Mouse (Mus musculus) embryonic facial prominence, embryonic 14.5 days (tissue): ENCODE measurements around the gene Plpp6. TPM values are rescaled to one million over a fixed set of nuclear protein-coding genes. Genes with fewer than 3 reads are reported as not detected.
"Not testable (repeated sequence)": the region's sequence is repeated elsewhere in the genome, so short reads cannot be mapped to it uniquely, and the experiment has no call there.

Experiments used
- ATAC-seq: fragments of 200-750 bp; cut with Nextera tagmentation; 2 replicates; pipeline ENCODE4 v1.8.0; 2017; ENCODE audit warnings: low read depth, moderate number of reproducible peaks, moderate TSS enrichment
- DNase-seq: peaks from one replicate; pipeline ENCODE4 v3.0.0-alpha.2; 2015; ENCODE audit warnings: low spot score
- H3K27ac ChIP-seq: fragments of 300-500 bp; sonication (generic); replicated peaks from 2 replicates; pipeline ENCODE4 v1.5.1; 2014; ENCODE audit warnings: low read depth, mild to moderate bottlenecking, low read length, moderate library complexity
- H3K27me3 ChIP-seq: fragments of 300-500 bp; sonication (generic); replicated peaks from 2 replicates; pipeline ENCODE4 v1.6.1; 2014; ENCODE audit warnings: low read length; ENCODE audit not compliant: control insufficient read depth, insufficient read depth
- H3K36me3 ChIP-seq: fragments of 300-500 bp; sonication (generic); 2 replicates; pipeline ENCODE4 v1.6.1; 2014; ENCODE audit warnings: low read length, mixed read lengths; ENCODE audit not compliant: control insufficient read depth, insufficient read depth
- H3K4me1 ChIP-seq: fragments of 300-500 bp; sonication (generic); 2 replicates; pipeline ENCODE4 v1.6.1; 2014; ENCODE audit warnings: antibody characterized with exemption, low read length; ENCODE audit not compliant: control insufficient read depth, insufficient read depth
- H3K4me2 ChIP-seq: fragments of 300-500 bp; sonication (generic); 2 replicates; pipeline ENCODE4 v1.6.1; 2014; ENCODE audit warnings: low read depth, mild to moderate bottlenecking, low read length, moderate library complexity, mixed read lengths
- H3K4me3 ChIP-seq: fragments of 300-500 bp; sonication (generic); 2 replicates; pipeline ENCODE4 v1.5.1; 2014; ENCODE audit warnings: low read depth, mild to moderate bottlenecking, low read length
- H3K9ac ChIP-seq: fragments of 300-500 bp; sonication (generic); 2 replicates; pipeline ENCODE4 v1.6.1; 2014; ENCODE audit warnings: low read depth, mild to moderate bottlenecking, low read length, moderate library complexity, mixed read lengths
- H3K9me3 ChIP-seq: fragments of 300-500 bp; sonication (generic); 2 replicates; pipeline ENCODE4 v1.6.1; 2016; ENCODE audit warnings: low read length; ENCODE audit not compliant: control insufficient read depth
- WGBS: fragments of 180-500 bp; shearing (Covaris S2); extraction: QIAGEN DNeasy Blood & Tissue Kit; methylation state at CpG from one replicate; pipeline ENCODE4 v1.1.7; 2014; 5-methylcytosine and 5-hydroxymethylcytosine counted together
- polyA plus RNA-seq: library from polyadenylated mRNA; unstranded; fragments of >200 nt; fragmentation: Nextera tagmentation; extraction: Ambion mirVana; gene quantifications from 2 replicates; pipeline ENCODE4 v1.2.1, GENCODE M21; 2014

The Plpp6 gene
- polyA plus RNA-seq, 1 experiment from 2014 or later, result 8.4 TPM

- peak overlapping the region; percentile 92 for H3K9ac ChIP-seq
- H3K4me1 ChIP-seq, result 0 out of 2 replicates have a peak, but pooled peaks cover 5% of the 10 kb centered on the region
- H3K36me3 ChIP-seq, result peaks cover 38% of the 10 kb centered on the region
- 62% methylated on average over 5 of the region's 5 CpGs for WGBS
- ATAC-seq (no peak), DNase-seq (no peak)
- H3K4me2 ChIP-seq, result peak overlapping the region; percentile 81
- H3K9me3 ChIP-seq, result no peaks in the 10 kb centered on the region
- H3K27me3 ChIP-seq, result no peaks in the 10 kb centered on the region
- no peak overlapping the region; the same call in 1 of the 2 replicates for H3K27ac ChIP-seq
- peak overlapping the region; percentile 92 for H3K4me3 ChIP-seq
Observed at GRCm38 (mm10) chr19:28991391-28991790, 27.6 kb downstream of the Plpp6 start.

- H3K9me3 ChIP-seq, result no peaks in the 10 kb centered on the region
- no peak overlapping the region for H3K4me2 ChIP-seq
- ATAC-seq (no peak), DNase-seq (peak; percentile 63)
- no peaks in the 10 kb centered on the region for H3K27me3 ChIP-seq
- H3K9ac ChIP-seq, result no peak overlapping the region
- H3K27ac ChIP-seq, result no peak overlapping the region
- 79% methylated on average over 7 of the region's 7 CpGs for WGBS
- 0 out of 2 replicates have a peak, but pooled peaks cover 5% of the 10 kb centered on the region for H3K4me1 ChIP-seq
- no peak overlapping the region for H3K4me3 ChIP-seq
- H3K36me3 ChIP-seq, result peaks cover 53% of the 10 kb centered on the region
Observed at GRCm38 (mm10) chr19:28994870-28995269, 31.1 kb downstream of the Plpp6 start.

- 0 out of 2 replicates have a peak, but pooled peaks cover 5% of the 10 kb centered on the region for H3K4me1 ChIP-seq
- no peak overlapping the region for H3K27ac ChIP-seq
- no peak overlapping the region for H3K9ac ChIP-seq
- no peak for ATAC-seq
- peaks cover 58% of the 10 kb centered on the region for H3K36me3 ChIP-seq
- DNase-seq, result no peak
- no peaks in the 10 kb centered on the region for H3K9me3 ChIP-seq
- no peak overlapping the region for H3K4me3 ChIP-seq
- no peak overlapping the region for H3K4me2 ChIP-seq
- 87% methylated on average over 5 of the region's 5 CpGs for WGBS
- no peaks in the 10 kb centered on the region for H3K27me3 ChIP-seq
Observed at GRCm38 (mm10) chr19:28995366-28995765, 31.6 kb downstream of the Plpp6 start.

- H3K4me3 ChIP-seq, result no peak overlapping the region
- no peaks in the 10 kb centered on the region for H3K9me3 ChIP-seq
- no peak overlapping the region for H3K4me2 ChIP-seq
- DNase-seq (no peak), ATAC-seq (no peak)
- 75% methylated on average over 4 of the region's 4 CpGs for WGBS
- no peak overlapping the region for H3K27ac ChIP-seq
- no peaks in the 10 kb centered on the region for H3K27me3 ChIP-seq
- H3K9ac ChIP-seq, result no peak overlapping the region
- no peaks in the 10 kb centered on the region for H3K4me1 ChIP-seq
- H3K36me3 ChIP-seq, result peaks cover 67% of the 10 kb centered on the region
Observed at GRCm38 (mm10) chr19:28997976-28998630, 34.4 kb downstream of the Plpp6 start.

- not testable (repeated sequence) for ATAC-seq, H3K4me1 ChIP-seq, H3K27ac ChIP-seq, H3K27me3 ChIP-seq, H3K9me3 ChIP-seq, H3K4me2 ChIP-seq, DNase-seq, H3K4me3 ChIP-seq, H3K9ac ChIP-seq
- 97% methylated on average over 16 of the region's 16 CpGs for WGBS
- H3K36me3 ChIP-seq, result peaks cover 51% of the 10 kb centered on the region
Observed at GRCm38 (mm10) chr19:29000321-29000720, 36.6 kb downstream of the Plpp6 start.

- no peak for ATAC-seq
- Histone ChIP-seq H3K9me3 (no peaks in the 10 kb centered on the region), H3K27me3 (no peaks in the 10 kb centered on the region), H3K9ac (no peak overlapping the region), H3K36me3 (peaks cover 59% of the 10 kb centered on the region), H3K27ac (no peak overlapping the region), H3K4me1 (no peaks in the 10 kb centered on the region), H3K4me2 (no peak overlapping the region), H3K4me3 (no peak overlapping the region)
- 90% methylated on average over 3 of the region's 3 CpGs for WGBS
- no peak for DNase-seq
Observed at GRCm38 (mm10) chr19:29008069-29008706, 44.4 kb downstream of the Plpp6 start.

GRCm38 (mm10) chr19:29009046-29009445, 45.3 kb downstream of the Plpp6 start:
- WGBS, result 95% methylated on average over 11 of the region's 11 CpGs
- Histone ChIP-seq H3K27me3 (no peaks in the 10 kb centered on the region), H3K4me1 (no peaks in the 10 kb centered on the region), H3K27ac (no peak overlapping the region), H3K9ac (no peak overlapping the region), H3K4me3 (no peak overlapping the region), H3K9me3 (no peaks in the 10 kb centered on the region), H3K36me3 (peaks cover 64% of the 10 kb centered on the region), H3K4me2 (no peak overlapping the region)
- DNase-seq (no peak), ATAC-seq (no peak)

GRCm38 (mm10) chr19:29011355-29011990, 47.7 kb downstream of the Plpp6 start:
- Histone ChIP-seq H3K4me1 (no peaks in the 10 kb centered on the region), H3K9ac (no peak overlapping the region), H3K4me2 (no peak overlapping the region), H3K4me3 (no peak overlapping the region), H3K27ac (no peak overlapping the region), H3K9me3 (no peaks in the 10 kb centered on the region), H3K27me3 (no peaks in the 10 kb centered on the region), H3K36me3 (peaks cover 77% of the 10 kb centered on the region)
- ATAC-seq (no peak), DNase-seq (no peak)
- WGBS, result 89% methylated on average over 12 of the region's 12 CpGs
